Comparison of ENCODE assay signal across 8 mouse cellular contexts in the genomic region with DNA sequence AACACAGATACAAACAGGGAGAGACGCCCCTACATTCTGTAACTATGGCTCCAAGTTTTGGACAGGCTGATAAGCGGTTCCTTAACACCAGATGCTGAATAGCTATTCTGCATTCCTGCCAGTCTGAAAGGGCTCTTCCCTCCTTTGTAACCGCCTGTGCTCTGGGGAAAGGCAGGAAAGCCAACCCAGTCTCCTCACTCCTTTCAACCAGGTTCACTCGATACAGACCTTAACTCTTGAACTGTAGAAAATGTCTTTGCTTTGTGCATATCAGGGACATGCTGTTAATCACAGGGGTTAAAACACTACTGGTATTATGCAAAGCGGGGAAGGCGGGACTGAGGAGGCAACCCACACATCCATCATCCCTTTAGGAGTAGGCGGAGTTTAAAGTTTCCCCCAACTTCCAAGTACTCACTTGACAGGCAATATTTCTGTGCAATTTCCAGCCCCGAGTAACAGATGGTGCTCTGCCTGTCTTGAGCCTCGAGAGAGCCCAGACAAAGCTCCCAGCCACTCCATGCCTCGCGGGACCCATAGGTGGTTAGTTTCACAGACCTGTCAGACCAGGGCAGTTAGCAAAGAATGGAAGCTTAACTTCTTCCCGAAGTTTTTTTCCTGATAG. TPM values are rescaled to one million over a fixed set of nuclear protein-coding genes. Genes with fewer than 3 reads are reported as not detected.
DNase-seq lines count a peak whose midpoint lies in the region; ATAC-seq and TF ChIP-seq lines count a peak whose summit lies in the region.

No protein-coding gene starts in this region.

- H3K4me2 ChIP-seq in hindbrain, embryonic 13.5 days = peak overlapping the region; percentile 81
- peak overlapping the region; percentile 75 for H3K4me2 ChIP-seq in limb, embryonic 15.5 days
- peak overlapping the region; percentile 83 for H3K4me2 ChIP-seq in midbrain, postnatal 0 days (ENCODE audit: low read depth, low read length, poor library complexity, severe bottlenecking)

- peak; percentile 15; the same call in 1 of the 2 replicates for ATAC-seq in hindbrain, embryonic 13.5 days (ENCODE audit: low FRiP score)
- peak; percentile 66; the same call in 1 of the 2 replicates for ATAC-seq in limb, embryonic 15.5 days (ENCODE audit: insufficient number of reproducible peaks, low FRiP score, low TSS enrichment, low read depth)
- no peak for ATAC-seq in midbrain, postnatal 0 days (ENCODE audit: low FRiP score)
- ATAC-seq in granulocyte monocyte progenitor cell, adult 5-6 weeks (replicated peaks; ENCODE audit: poor library complexity, severe bottlenecking) = no peak

- intact Hi-C loops in left cerebral cortex, postnatal 36 days (cut with DNase I) = loop anchor here (10.0 kb wide), 1 partner anchor 249 kb away; no protein-coding TSS in a partner anchor

- peak overlapping the region; percentile 82 for H3K4me3 ChIP-seq in hindbrain, embryonic 13.5 days
- H3K4me3 ChIP-seq in limb, embryonic 15.5 days = peak overlapping the region; percentile 85
- peak overlapping the region; percentile 95 for H3K4me3 ChIP-seq in midbrain, postnatal 0 days (ENCODE audit: low read depth, low read length)

- H3K27me3 ChIP-seq in hindbrain, embryonic 13.5 days = 0 out of 2 replicates have a peak, but pooled peaks cover 5% of the 10 kb centered on the region
- H3K27me3 ChIP-seq in limb, embryonic 15.5 days = no peaks in the 10 kb centered on the region
- H3K27me3 ChIP-seq in midbrain, postnatal 0 days (ENCODE audit: insufficient read depth, low read length) = peaks cover 2% of the 10 kb centered on the region; the same call in 1 of the 2 replicates

- peak overlapping the region; percentile 90; the same call in 1 of the 2 replicates for H3K27ac ChIP-seq in hindbrain, embryonic 13.5 days
- peak overlapping the region; percentile 95 for H3K27ac ChIP-seq in limb, embryonic 15.5 days
- no peak overlapping the region for H3K27ac ChIP-seq in midbrain, postnatal 0 days (ENCODE audit: low read depth, low read length)

- H3K9me3 ChIP-seq in hindbrain, embryonic 13.5 days = no peaks in the 10 kb centered on the region
- H3K9me3 ChIP-seq in limb, embryonic 15.5 days = no peaks in the 10 kb centered on the region
- H3K9me3 ChIP-seq in midbrain, postnatal 0 days (ENCODE audit: low read length) = no peaks in the 10 kb centered on the region

- peak overlapping the region; percentile 83 for H3K9ac ChIP-seq in hindbrain, embryonic 13.5 days
- H3K9ac ChIP-seq in limb, embryonic 15.5 days = peak overlapping the region; percentile 78; the same call in 1 of the 2 replicates
- no peak overlapping the region for H3K9ac ChIP-seq in midbrain, postnatal 0 days (replicated peaks; ENCODE audit: low read length, poor library complexity, severe bottlenecking)

- peaks cover 19% of the 10 kb centered on the region for H3K4me1 ChIP-seq in hindbrain, embryonic 13.5 days (replicated peaks)
- peaks cover 12% of the 10 kb centered on the region for H3K4me1 ChIP-seq in limb, embryonic 15.5 days
- H3K4me1 ChIP-seq in midbrain, postnatal 0 days (ENCODE audit: insufficient read depth, low read length) = peaks cover 2% of the 10 kb centered on the region; the same call in 1 of the 2 replicates

- H3K36me3 ChIP-seq in hindbrain, embryonic 13.5 days = no peaks in the 10 kb centered on the region
- H3K36me3 ChIP-seq in limb, embryonic 15.5 days = no peaks in the 10 kb centered on the region
- no peaks in the 10 kb centered on the region for H3K36me3 ChIP-seq in midbrain, postnatal 0 days (ENCODE audit: insufficient read depth, low read length)

- DNase-seq in left cerebral cortex, postnatal 36 days (ENCODE audit: low spot score in 2 of 2) = peak; percentile 4 to 8
- no peak for DNase-seq in left cerebral cortex, adult 11 months (ENCODE audit: low spot score)
- peak; percentile 81 for DNase-seq in forelimb bud, embryonic 11.5 days (ENCODE audit: low read depth, low spot score)
- DNase-seq in midbrain, postnatal 0 days (ENCODE audit: low spot score) = peak; percentile 45
- no peak for DNase-seq in spleen, postnatal 10 days (ENCODE audit: low spot score in 2 of 2)

- no peak for TF ChIP-seq CTCF in midbrain, postnatal 0 days (IDR thresholded peaks at IDR 0.05)

- under 1% methylated on average over 12 of the region's 12 CpGs for WGBS in hindbrain, embryonic 13.5 days
- WGBS in limb, embryonic 15.5 days = 3% methylated on average over 12 of the region's 12 CpGs
- under 1% methylated on average over 12 of the region's 12 CpGs for WGBS in midbrain, postnatal 0 days

RNA-seq across cellular contexts. Expression of gene Fbxl7, which starts 1.2 kb away (rescaled TPM):
- 1 to 10 TPM; 1.8 to 2.5 TPM for total RNA-seq in left cerebral cortex, postnatal 36 days (2021)
- polyA plus RNA-seq in hindbrain, embryonic 13.5 days (2015; fragmentation: Nextera tagmentation; extraction: Ambion mirVana) = 14.7 and 14.9 TPM in 2 replicates
- 11.4 and 15.2 TPM in 2 replicates for polyA plus RNA-seq in limb, embryonic 15.5 days (2015; fragmentation: Nextera tagmentation; extraction: Ambion mirVana)
- total RNA-seq in midbrain, postnatal 0 days (2014; rRNA removed) = 10.0 and 12.9 TPM in 2 replicates
- 3.3 and 3.9 TPM in 2 replicates for polyA plus RNA-seq in midbrain, postnatal 0 days (2015; fragmentation: Nextera tagmentation; extraction: Ambion mirVana)
- total RNA-seq in granulocyte monocyte progenitor cell, adult 5-6 weeks (2014; fragmentation: Nextera tagmentation) = not detected in 2 replicates
- not detected in 2 replicates for total RNA-seq in granulocyte monocyte progenitor cell, adult 5-6 weeks (2017)

Comparison
In these comparisons a context has a peak if more than half of its experiments do, and no peak if none do; other contexts are left out.
1. DNase-seq: peak in left cerebral cortex, postnatal 36 days (2 of 2), forelimb bud, embryonic 11.5 days (single experiment) and midbrain, postnatal 0 days (single experiment); none in left cerebral cortex, adult 11 months (single experiment) and spleen, postnatal 10 days (0 of 2).
2. ATAC-seq: peak in hindbrain, embryonic 13.5 days (single experiment) and limb, embryonic 15.5 days (single experiment); none in midbrain, postnatal 0 days (single experiment) and granulocyte monocyte progenitor cell, adult 5-6 weeks (single experiment).
3. Peak in every context shown above with its lines, with median percentiles within 50 percentile points of each other: H3K4me2 ChIP-seq and H3K4me3 ChIP-seq.